23 mouse cellular contexts compared by ENCODE assay signal in genomic region chr7:61878585-61878984, GRCm38 (mm10).
A peak's percentile ranks its signal among the peaks of the same experiment; 100 is the strongest.
DNase-seq lines count a peak whose midpoint lies in the region; ATAC-seq and TF ChIP-seq lines count a peak whose summit lies in the region.
"Had no signal": no experiment of that assay in that cellular context is flagged by ENCODE, and none has a peak within 500 bp of the region (broad histone marks: within the 10 kb centered on the region; RNA-seq: fewer than 3 reads in every experiment).

No protein-coding gene starts in this region.

- no peak overlapping the region for H3K4me3 ChIP-seq in forebrain, embryonic 14.5 days (ENCODE audit: low read depth, low read length)
- no peak overlapping the region for H3K4me3 ChIP-seq in forebrain, embryonic 11.5 days (ENCODE audit: low read depth, low read length)
- no peak overlapping the region for H3K4me3 ChIP-seq in left cerebral cortex, adult 2 months
- H3K4me3 ChIP-seq: hindbrain, embryonic 10.5 days; intestine, embryonic 15.5 days; midbrain, embryonic 10.5 days had no signal

- no peak for ATAC-seq in forebrain, embryonic 14.5 days
- no peak for ATAC-seq in forebrain, embryonic 11.5 days (replicated peaks; ENCODE audit: low FRiP score)
- ATAC-seq: CD4-positive, CD25-positive, alpha-beta regulatory T cell, adult 4 months; intestine, embryonic 15.5 days had no signal

- no peak overlapping the region for H3K9ac ChIP-seq in forebrain, embryonic 14.5 days (ENCODE audit: low read length)
- H3K9ac ChIP-seq in forebrain, embryonic 11.5 days (ENCODE audit: low read length) = no peak overlapping the region
- H3K9ac ChIP-seq: intestine, embryonic 15.5 days; liver, embryonic 14.5 days had no signal

- no peaks in the 10 kb centered on the region for H3K4me1 ChIP-seq in forebrain, embryonic 14.5 days (ENCODE audit: control insufficient read depth, insufficient read depth, low read length)
- H3K4me1 ChIP-seq in forebrain, embryonic 11.5 days (replicated peaks; ENCODE audit: control insufficient read depth, insufficient read depth, low read length) = no peaks in the 10 kb centered on the region; the same call in 1 of the 2 replicates
- H3K4me1 ChIP-seq: hindbrain, embryonic 10.5 days; intestine, embryonic 15.5 days had no signal

- no peaks in the 10 kb centered on the region for H3K36me3 ChIP-seq in forebrain, embryonic 14.5 days (ENCODE audit: control insufficient read depth, insufficient read depth, low read length)
- H3K36me3 ChIP-seq in forebrain, embryonic 11.5 days (ENCODE audit: control insufficient read depth, insufficient read depth, low read length) = no peaks in the 10 kb centered on the region
- H3K36me3 ChIP-seq: hindbrain, embryonic 10.5 days; intestine, embryonic 15.5 days; midbrain, embryonic 10.5 days had no signal

- H3K9me3 ChIP-seq in forebrain, embryonic 14.5 days (replicated peaks; ENCODE audit: control insufficient read depth, low read length) = no peaks in the 10 kb centered on the region
- H3K9me3 ChIP-seq in forebrain, embryonic 11.5 days (ENCODE audit: control insufficient read depth, low read length) = no peaks in the 10 kb centered on the region
- H3K9me3 ChIP-seq: intestine, embryonic 15.5 days had no signal

- no peak overlapping the region for H3K4me2 ChIP-seq in forebrain, embryonic 14.5 days (ENCODE audit: low read length)
- no peak overlapping the region for H3K4me2 ChIP-seq in forebrain, embryonic 11.5 days (ENCODE audit: low read depth, low read length, severe bottlenecking)
- H3K4me2 ChIP-seq: intestine, embryonic 15.5 days had no signal

- no peak overlapping the region for H3K27ac ChIP-seq in forebrain, embryonic 14.5 days (ENCODE audit: low read depth, low read length)
- no peak overlapping the region for H3K27ac ChIP-seq in forebrain, embryonic 11.5 days (ENCODE audit: low read depth, low read length)
- no peak overlapping the region; the same call in 1 of the 2 replicates for H3K27ac ChIP-seq in left cerebral cortex, adult 2 months
- H3K27ac ChIP-seq: hindbrain, embryonic 10.5 days; intestine, embryonic 15.5 days; liver, embryonic 14.5 days; midbrain, embryonic 10.5 days had no signal

- intact Hi-C loops in left cerebral cortex, adult 2 months (cut with DNase I) = no loop called here

- H3K27me3 ChIP-seq in forebrain, embryonic 14.5 days (replicated peaks; ENCODE audit: control insufficient read depth, insufficient read depth, low read length) = no peaks in the 10 kb centered on the region
- no peaks in the 10 kb centered on the region for H3K27me3 ChIP-seq in forebrain, embryonic 11.5 days (ENCODE audit: control insufficient read depth, insufficient read depth, low read length)
- H3K27me3 ChIP-seq: intestine, embryonic 15.5 days had no signal

- DNase-seq in forebrain, embryonic 14.5 days (ENCODE audit: low spot score) = peak; percentile 24
- DNase-seq in forebrain, embryonic 11.5 days (ENCODE audit: low spot score) = no peak
- DNase-seq in left cerebral cortex, adult 2 months (ENCODE audit: extremely low spot score in 1 of 2, low spot score in 2 of 2) = no peak
- no peak for DNase-seq in left cerebral cortex, adult 9 months (ENCODE audit: low spot score in 2 of 2)
- peak; percentile 1 for DNase-seq in retina, embryonic 14.5 days (ENCODE audit: low spot score)
- DNase-seq in retina, postnatal 1 day = no peak
- peak; percentile 24 for DNase-seq in telencephalon, adult 2 months (ENCODE audit: low read depth, low spot score)
- no peak for DNase-seq in heart, adult 18-20 months
- DNase-seq: adrenal gland, adult 8-10 months; cerebellum, adult 11-12 months; cerebellum, postnatal 36 days; heart, postnatal 14 days; kidney, adult 8-10 months; kidney, postnatal 10 days; lung, adult 2 months; right cerebral cortex, adult 18-20 months; right cerebral cortex, postnatal 4 days; thymus, postnatal 4 days had no signal

- peak; percentile 47 for TF ChIP-seq CTCF in left cerebral cortex, adult 2 months (IDR thresholded peaks at IDR 0.05)

Comparison
In these comparisons a context has a peak if more than half of its experiments do, and no peak if none do; other contexts are left out.
1. DNase-seq: peak in forebrain, embryonic 14.5 days (single experiment), retina, embryonic 14.5 days (single experiment) and telencephalon, adult 2 months (single experiment); none in forebrain, embryonic 11.5 days (single experiment), left cerebral cortex, adult 2 months (0 of 2), left cerebral cortex, adult 9 months (0 of 2), retina, postnatal 1 day (single experiment) and heart, adult 18-20 months (0 of 2).